Mouse (Mus musculus) lung, adult 2 months (tissue): ENCODE measurements at regions not wholly inside any gene's neighbourhood (a gene's known extent, or its start where the extent isn't known, plus 50 kb on each side); places are given as distances from the start of the nearest gene placed in this dataset.

Source experiments
- CTCF ChIP-seq: fragments of 200-500 bp; IDR thresholded peaks from 2 replicates; pipeline ENCODE4 v1.5.1; 2011; ENCODE audit warnings: mild to moderate bottlenecking, low read length, control low read depth; ENCODE audit not compliant: insufficient read depth
- POLR2A ChIP-seq: fragments of 200-500 bp; IDR thresholded peaks from 2 replicates; pipeline ENCODE4 v1.6.1; 2011; ENCODE audit warnings: low read depth, mild to moderate bottlenecking, control low read depth, low read length, borderline replicate concordance; ENCODE audit errors: extremely low read depth

DNA sequence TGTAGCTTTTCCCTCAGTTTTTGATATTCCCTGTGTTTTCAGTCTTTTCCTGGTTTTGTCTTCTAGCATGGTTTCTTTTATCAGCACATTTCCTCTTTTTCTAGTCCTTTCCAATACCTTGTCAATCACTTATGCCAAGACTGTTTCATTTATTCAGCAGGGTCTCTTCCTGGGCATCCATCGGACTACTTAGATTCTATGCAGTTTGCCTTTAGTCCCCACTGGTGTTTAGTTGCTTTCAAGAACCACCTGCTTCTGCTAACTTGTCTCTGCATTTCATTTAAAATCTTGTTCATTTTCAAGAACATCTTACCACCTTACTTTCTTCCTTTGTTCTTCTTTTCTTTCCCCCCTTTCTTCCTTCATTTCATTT is 371.9 kb upstream of the Mef2c start:
- TF ChIP-seq CTCF = no peak
- TF ChIP-seq POLR2A = no peak
